Mouse (Mus musculus) forebrain, embryonic 16.5 days (tissue): ENCODE data around the gene Dcst2. TPM values are rescaled to one million over a fixed set of nuclear protein-coding genes. Genes with fewer than 3 reads are reported as not detected.

Source experiments
- polyA plus RNA-seq: library from polyadenylated mRNA; unstranded; fragments of >200 nt; fragmentation: Nextera tagmentation; extraction: Ambion mirVana; gene quantifications from 2 replicates; pipeline ENCODE4 v1.2.1, GENCODE M21; 2015

The Dcst2 gene
- polyA plus RNA-seq, 1 experiment from 2014 or later = not detected

Other genes starting within 250 kb of the Dcst2 start
- 0.13 TPM in 1 of 2 replicates, not detected in the other for gene Pklr, start 225.8 kb upstream of the Dcst2 start, polyA plus RNA-seq
- gene Hcn3, start 201.8 kb upstream of the Dcst2 start, polyA plus RNA-seq = 34.0 and 39.6 TPM in 2 replicates
- gene Clk2, start 197.2 kb upstream of the Dcst2 start, polyA plus RNA-seq = 19.2 and 23.9 TPM in 2 replicates
- gene Scamp3, start 184.5 kb upstream of the Dcst2 start, polyA plus RNA-seq = 125 and 128 TPM in 2 replicates
- 26.5 and 30.7 TPM in 2 replicates for gene Fam189b, start 178.8 kb upstream of the Dcst2 start, polyA plus RNA-seq
- gene Gba, start 159.0 kb upstream of the Dcst2 start, polyA plus RNA-seq = 44.8 and 46.7 TPM in 2 replicates
- 61.5 and 84.2 TPM in 2 replicates for gene Thbs3, start 146.8 kb upstream of the Dcst2 start, polyA plus RNA-seq
- gene Mtx1, start 134.9 kb upstream of the Dcst2 start, polyA plus RNA-seq = 180 and 183 TPM in 2 replicates
- gene Muc1, start 132.9 kb upstream of the Dcst2 start, polyA plus RNA-seq = 1.6 and 1.7 TPM in 2 replicates
- gene Krtcap2, start 116.0 kb upstream of the Dcst2 start, polyA plus RNA-seq = 187 and 195 TPM in 2 replicates
- gene Trim46, start 115.7 kb upstream of the Dcst2 start, polyA plus RNA-seq = 62.5 and 76.1 TPM in 2 replicates
- 67.0 and 73.5 TPM in 2 replicates for gene Dpm3, start 102.6 kb upstream of the Dcst2 start, polyA plus RNA-seq
- gene Slc50a1, start 91.4 kb upstream of the Dcst2 start, polyA plus RNA-seq = 38.6 and 41.2 TPM in 2 replicates
- 8.3 and 9.5 TPM in 2 replicates for gene Efna1, start 80.8 kb upstream of the Dcst2 start, polyA plus RNA-seq
- 55.3 and 55.8 TPM in 2 replicates for gene Efna3, start 39.0 kb upstream of the Dcst2 start, polyA plus RNA-seq
- gene Efna4, start 23.9 kb upstream of the Dcst2 start, polyA plus RNA-seq = 14.1 and 16.7 TPM in 2 replicates
- 40.4 and 55.2 TPM in 2 replicates for gene Adam15, start 12.0 kb upstream of the Dcst2 start, polyA plus RNA-seq
- 1.2 and 1.3 TPM in 2 replicates for gene Dcst1, start 3.3 kb downstream of the Dcst2 start, polyA plus RNA-seq
- 0.51 and 0.77 TPM in 2 replicates for gene Zbtb7b, start 32.8 kb downstream of the Dcst2 start, polyA plus RNA-seq
- 0.77 TPM in 1 of 2 replicates, not detected in the other for gene Lenep, start 40.8 kb downstream of the Dcst2 start, polyA plus RNA-seq
- 43.6 and 46.7 TPM in 2 replicates for gene Flad1, start 49.9 kb downstream of the Dcst2 start, polyA plus RNA-seq
- 139 and 156 TPM in 2 replicates for gene Cks1b, start 56.4 kb downstream of the Dcst2 start, polyA plus RNA-seq
- 14.4 and 17.2 TPM in 2 replicates for gene Shc1, start 56.5 kb downstream of the Dcst2 start, polyA plus RNA-seq
- 40.0 and 43.7 TPM in 2 replicates for gene Pygo2, start 68.2 kb downstream of the Dcst2 start, polyA plus RNA-seq
- 11.1 and 14.4 TPM in 2 replicates for gene Pbxip1, start 74.7 kb downstream of the Dcst2 start, polyA plus RNA-seq
- gene Pmvk, start 92.6 kb downstream of the Dcst2 start, polyA plus RNA-seq = 70.2 and 92.5 TPM in 2 replicates
- gene Kcnn3, start 158.2 kb downstream of the Dcst2 start, polyA plus RNA-seq = 8.1 and 8.2 TPM in 2 replicates